Mouse (Mus musculus): ENCODE data around the gene Elk3.

DNA sequence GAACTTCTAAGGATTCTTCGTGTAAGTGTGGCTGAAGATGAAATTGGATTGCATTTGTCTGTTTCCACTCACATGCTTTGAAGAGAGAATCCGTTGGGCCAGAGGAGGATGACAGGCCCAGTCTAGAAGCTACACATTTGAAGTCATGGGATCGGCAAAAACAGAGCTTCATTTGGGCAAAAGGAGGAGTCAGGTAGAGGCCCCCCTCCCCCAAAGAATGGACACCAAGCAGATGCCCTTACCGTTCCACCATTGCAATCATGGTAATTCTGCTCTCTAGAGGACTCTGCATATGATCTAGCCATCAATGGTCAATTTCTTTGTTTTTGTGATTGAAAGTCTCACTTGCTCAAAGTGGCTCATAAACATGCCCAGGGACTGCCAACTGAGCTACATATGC, 47.9 kb upstream of the Elk3 start:
- TF ChIP-seq POLR2A (IDR thresholded peaks at IDR 0.05; ENCODE audit: borderline replicate concordance, control insufficient read depth, low read depth, low read length) (no peak), CTCF (IDR thresholded peaks at IDR 0.05; ENCODE audit: control insufficient read depth, insufficient read depth, low read length) (no peak)
